Mouse (Mus musculus): ENCODE measurements around the gene Rimbp2. TPM values are rescaled to one million over a fixed set of nuclear protein-coding genes. Genes with fewer than 3 reads are reported as not detected.

Gene Rimbp2
- total and polyA plus RNA-seq, 3 experiments: not detected

GRCm38 (mm10) chr5:128871706-128872105 lies 81.6 kb downstream of the Rimbp2 start:
- ATAC-seq (ENCODE audit: extremely low read depth, insufficient number of reproducible peaks, low FRiP score, poor library complexity, severe bottlenecking): no peak
- H3K4me3 ChIP-seq (ENCODE audit: low read depth, low read length): no peak overlapping the region
- H3K27me3 ChIP-seq (ENCODE audit: insufficient read depth, low read length): no peaks in the 10 kb centered on the region
- TF ChIP-seq GATA2 (IDR thresholded peaks at IDR 0.05; ENCODE audit: borderline replicate concordance, low read depth, low read length): no peak
- TF ChIP-seq TAL1 (conservative IDR thresholded peaks at IDR 0.05; ENCODE audit: low read depth, low read length): no peak
- no peak for TF ChIP-seq POLR2AphosphoS5 (IDR thresholded peaks at IDR 0.05; ENCODE audit: insufficient replicate concordance, low read depth, low read length)
- no peak for TF ChIP-seq CTCF (IDR thresholded peaks at IDR 0.05; ENCODE audit: low read depth, low read length)
- no peak for TF ChIP-seq GATA1 (IDR thresholded peaks at IDR 0.05; ENCODE audit: borderline replicate concordance, low read length)
- DNase-seq (ENCODE audit: low spot score): no peak
- H3K4me1 ChIP-seq (ENCODE audit: insufficient read depth, low read depth, low read length): no peaks in the 10 kb centered on the region; the same call in 1 of the 2 replicates
- H3K36me3 ChIP-seq (replicated peaks): no peaks in the 10 kb centered on the region
- peaks cover 82% of the 10 kb centered on the region for H3K9me3 ChIP-seq (replicated peaks)

- DNase-seq (ENCODE audit: low spot score) (no peak), ATAC-seq (ENCODE audit: extremely low read depth, insufficient number of reproducible peaks, low FRiP score, poor library complexity, severe bottlenecking) (no peak)
- no peaks in the 10 kb centered on the region for H3K27me3 ChIP-seq (ENCODE audit: insufficient read depth, low read length)
- H3K36me3 ChIP-seq (replicated peaks): no peaks in the 10 kb centered on the region
- no peak overlapping the region for H3K4me3 ChIP-seq (ENCODE audit: low read depth, low read length)
- TF ChIP-seq CTCF (IDR thresholded peaks at IDR 0.05; ENCODE audit: low read depth, low read length): no peak
- no peak for TF ChIP-seq POLR2AphosphoS5 (IDR thresholded peaks at IDR 0.05; ENCODE audit: insufficient replicate concordance, low read depth, low read length)
- no peak for TF ChIP-seq TAL1 (conservative IDR thresholded peaks at IDR 0.05; ENCODE audit: low read depth, low read length)
- no peak for TF ChIP-seq GATA1 (IDR thresholded peaks at IDR 0.05; ENCODE audit: borderline replicate concordance, low read length)
- no peak for TF ChIP-seq GATA2 (IDR thresholded peaks at IDR 0.05; ENCODE audit: borderline replicate concordance, low read depth, low read length)
- peaks cover 92% of the 10 kb centered on the region for H3K9me3 ChIP-seq (replicated peaks)
- no peaks in the 10 kb centered on the region for H3K4me1 ChIP-seq (ENCODE audit: insufficient read depth, low read depth, low read length)
Observed at GRCm38 (mm10) chr5:128866811-128867210, 86.5 kb downstream of the Rimbp2 start.

- Histone ChIP-seq H3K36me3 (replicated peaks) (no peaks in the 10 kb centered on the region), H3K4me3 (ENCODE audit: low read depth, low read length) (no peak overlapping the region), H3K4me1 (ENCODE audit: insufficient read depth, low read depth, low read length) (no peaks in the 10 kb centered on the region), H3K27me3 (ENCODE audit: insufficient read depth, low read length) (no peaks in the 10 kb centered on the region), H3K9me3 (replicated peaks) (peaks cover 93% of the 10 kb centered on the region)
- no peak for ATAC-seq (ENCODE audit: extremely low read depth, insufficient number of reproducible peaks, low FRiP score, poor library complexity, severe bottlenecking)
- TF ChIP-seq CTCF (IDR thresholded peaks at IDR 0.05; ENCODE audit: low read depth, low read length) (no peak), GATA1 (IDR thresholded peaks at IDR 0.05; ENCODE audit: borderline replicate concordance, low read length) (no peak), POLR2AphosphoS5 (IDR thresholded peaks at IDR 0.05; ENCODE audit: insufficient replicate concordance, low read depth, low read length) (no peak), TAL1 (conservative IDR thresholded peaks at IDR 0.05; ENCODE audit: low read depth, low read length) (no peak), GATA2 (IDR thresholded peaks at IDR 0.05; ENCODE audit: borderline replicate concordance, low read depth, low read length) (no peak)
- DNase-seq (ENCODE audit: low spot score): no peak
Observed at GRCm38 (mm10) chr5:128866291-128866690, 87.0 kb downstream of the Rimbp2 start.

- no peak for ATAC-seq (ENCODE audit: extremely low read depth, insufficient number of reproducible peaks, low FRiP score, poor library complexity, severe bottlenecking)
- Histone ChIP-seq H3K4me3 (ENCODE audit: low read depth, low read length) (no peak overlapping the region), H3K9me3 (replicated peaks) (peaks cover 83% of the 10 kb centered on the region), H3K27me3 (ENCODE audit: insufficient read depth, low read length) (no peaks in the 10 kb centered on the region), H3K36me3 (replicated peaks) (no peaks in the 10 kb centered on the region), H3K4me1 (ENCODE audit: insufficient read depth, low read depth, low read length) (no peaks in the 10 kb centered on the region)
- TF ChIP-seq GATA1 (IDR thresholded peaks at IDR 0.05; ENCODE audit: borderline replicate concordance, low read length): no peak
- no peak for DNase-seq (ENCODE audit: low spot score)
Observed at GRCm38 (mm10) chr5:128863497-128863896, 89.8 kb downstream of the Rimbp2 start.

- no peak overlapping the region for H3K4me3 ChIP-seq (ENCODE audit: low read depth, low read length)
- no peaks in the 10 kb centered on the region for H3K27me3 ChIP-seq (ENCODE audit: insufficient read depth, low read length)
- H3K4me1 ChIP-seq (ENCODE audit: insufficient read depth, low read depth, low read length): no peaks in the 10 kb centered on the region
- ATAC-seq (ENCODE audit: extremely low read depth, insufficient number of reproducible peaks, low FRiP score, poor library complexity, severe bottlenecking): no peak
- no peaks in the 10 kb centered on the region for H3K36me3 ChIP-seq (replicated peaks)
- H3K9me3 ChIP-seq (replicated peaks): peaks cover 78% of the 10 kb centered on the region
- TF ChIP-seq GATA1 (IDR thresholded peaks at IDR 0.05; ENCODE audit: borderline replicate concordance, low read length) (no peak), CTCF (IDR thresholded peaks at IDR 0.05; ENCODE audit: low read depth, low read length) (no peak), TAL1 (conservative IDR thresholded peaks at IDR 0.05; ENCODE audit: low read depth, low read length) (no peak), POLR2AphosphoS5 (IDR thresholded peaks at IDR 0.05; ENCODE audit: insufficient replicate concordance, low read depth, low read length) (no peak), GATA2 (IDR thresholded peaks at IDR 0.05; ENCODE audit: borderline replicate concordance, low read depth, low read length) (no peak)
- no peak for DNase-seq (ENCODE audit: low spot score)
Observed at GRCm38 (mm10) chr5:128860907-128861306, 92.4 kb downstream of the Rimbp2 start.

- H3K9me3 ChIP-seq (replicated peaks): peaks cover 59% of the 10 kb centered on the region
- H3K36me3 ChIP-seq (replicated peaks): no peaks in the 10 kb centered on the region
- no peaks in the 10 kb centered on the region for H3K27me3 ChIP-seq (ENCODE audit: insufficient read depth, low read length)
- no peaks in the 10 kb centered on the region for H3K4me1 ChIP-seq (ENCODE audit: insufficient read depth, low read depth, low read length)
- no peak for ATAC-seq (ENCODE audit: extremely low read depth, insufficient number of reproducible peaks, low FRiP score, poor library complexity, severe bottlenecking)
- TF ChIP-seq POLR2AphosphoS5 (IDR thresholded peaks at IDR 0.05; ENCODE audit: insufficient replicate concordance, low read depth, low read length) (no peak), TAL1 (conservative IDR thresholded peaks at IDR 0.05; ENCODE audit: low read depth, low read length) (no peak), GATA2 (IDR thresholded peaks at IDR 0.05; ENCODE audit: borderline replicate concordance, low read depth, low read length) (no peak), CTCF (IDR thresholded peaks at IDR 0.05; ENCODE audit: low read depth, low read length) (no peak)
- no peak overlapping the region for H3K4me3 ChIP-seq (ENCODE audit: low read depth, low read length)
- no peak for DNase-seq (ENCODE audit: low spot score)
Observed at GRCm38 (mm10) chr5:128852791-128853190, 100.5 kb downstream of the Rimbp2 start.

GRCm38 (mm10) chr5:128847806-128848205 lies 105.5 kb downstream of the Rimbp2 start:
- ATAC-seq (ENCODE audit: extremely low read depth, insufficient number of reproducible peaks, low FRiP score, poor library complexity, severe bottlenecking) (no peak), DNase-seq (ENCODE audit: low spot score) (no peak)
- Histone ChIP-seq H3K4me1 (ENCODE audit: insufficient read depth, low read depth, low read length) (no peaks in the 10 kb centered on the region), H3K9me3 (replicated peaks) (peaks cover 76% of the 10 kb centered on the region), H3K27me3 (ENCODE audit: insufficient read depth, low read length) (no peaks in the 10 kb centered on the region), H3K4me3 (ENCODE audit: low read depth, low read length) (no peak overlapping the region), H3K36me3 (replicated peaks) (no peaks in the 10 kb centered on the region)
- TF ChIP-seq POLR2AphosphoS5 (IDR thresholded peaks at IDR 0.05; ENCODE audit: insufficient replicate concordance, low read depth, low read length): no peak
- no peak for TF ChIP-seq CTCF (IDR thresholded peaks at IDR 0.05; ENCODE audit: low read depth, low read length)
- TF ChIP-seq GATA2 (IDR thresholded peaks at IDR 0.05; ENCODE audit: borderline replicate concordance, low read depth, low read length): no peak

Measured in G1E (cell line).